ENCODE assay signal across 14 mouse cellular contexts in the genomic region with DNA sequence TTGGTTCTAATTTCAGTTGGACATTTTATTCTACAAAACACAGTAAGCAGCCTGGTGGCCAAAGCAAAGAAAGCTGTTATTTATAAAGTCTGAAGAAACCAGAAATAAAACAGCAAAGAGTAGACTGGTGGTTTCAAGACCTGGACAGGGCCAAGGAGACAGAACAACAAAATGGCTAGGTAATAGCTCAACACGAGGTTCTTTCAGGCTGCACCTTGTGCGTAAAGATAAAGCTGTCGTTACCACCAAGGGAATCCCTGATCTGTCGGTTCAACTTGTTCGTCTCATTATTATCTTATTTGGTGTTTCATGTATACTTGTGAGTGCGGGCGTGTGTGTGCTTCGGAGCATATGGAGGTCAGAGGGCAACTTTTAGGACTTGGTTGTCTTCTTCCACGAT.
"Had no signal": no experiment of that assay in that cellular context is flagged by ENCODE, and none has a peak within 500 bp of the region (broad histone marks: within the 10 kb centered on the region; RNA-seq: fewer than 3 reads in every experiment).

No protein-coding gene starts in this region.

- H3K9ac ChIP-seq: neural tube, embryonic 13.5 days had no signal

- ATAC-seq: intestine, postnatal 0 days; lung, postnatal 0 days; midbrain, embryonic 16.5 days had no signal

- H3K4me1 ChIP-seq: neural tube, embryonic 13.5 days had no signal

- H3K27me3 ChIP-seq: neural tube, embryonic 13.5 days had no signal

- H3K9me3 ChIP-seq: limb, embryonic 10.5 days; neural tube, embryonic 13.5 days had no signal

- H3K27ac ChIP-seq: limb, embryonic 10.5 days; neural tube, embryonic 13.5 days had no signal

- DNase-seq: kidney, postnatal 10 days; lung, adult 2 months; lung, postnatal 36 days; retina, postnatal 1 day; right cerebral cortex, postnatal 4 days; spleen, adult 18-20 months; thymus, adult 2 months; thymus, postnatal 25 days had no signal

- H3K4me3 ChIP-seq: limb, embryonic 10.5 days; neural tube, embryonic 13.5 days had no signal

- H3K4me2 ChIP-seq: midbrain, embryonic 11.5 days; neural tube, embryonic 13.5 days had no signal

- H3K36me3 ChIP-seq: limb, embryonic 10.5 days; neural tube, embryonic 13.5 days had no signal
